Mouse (Mus musculus): ENCODE data around the gene Il3. TPM values are rescaled to one million over a fixed set of nuclear protein-coding genes. Genes with fewer than 3 reads are reported as not detected.
A peak's percentile ranks its signal among the peaks of the same experiment; 100 is the strongest.

The Il3 gene
- polyA plus RNA-seq, 1 experiment: not detected

DNA sequence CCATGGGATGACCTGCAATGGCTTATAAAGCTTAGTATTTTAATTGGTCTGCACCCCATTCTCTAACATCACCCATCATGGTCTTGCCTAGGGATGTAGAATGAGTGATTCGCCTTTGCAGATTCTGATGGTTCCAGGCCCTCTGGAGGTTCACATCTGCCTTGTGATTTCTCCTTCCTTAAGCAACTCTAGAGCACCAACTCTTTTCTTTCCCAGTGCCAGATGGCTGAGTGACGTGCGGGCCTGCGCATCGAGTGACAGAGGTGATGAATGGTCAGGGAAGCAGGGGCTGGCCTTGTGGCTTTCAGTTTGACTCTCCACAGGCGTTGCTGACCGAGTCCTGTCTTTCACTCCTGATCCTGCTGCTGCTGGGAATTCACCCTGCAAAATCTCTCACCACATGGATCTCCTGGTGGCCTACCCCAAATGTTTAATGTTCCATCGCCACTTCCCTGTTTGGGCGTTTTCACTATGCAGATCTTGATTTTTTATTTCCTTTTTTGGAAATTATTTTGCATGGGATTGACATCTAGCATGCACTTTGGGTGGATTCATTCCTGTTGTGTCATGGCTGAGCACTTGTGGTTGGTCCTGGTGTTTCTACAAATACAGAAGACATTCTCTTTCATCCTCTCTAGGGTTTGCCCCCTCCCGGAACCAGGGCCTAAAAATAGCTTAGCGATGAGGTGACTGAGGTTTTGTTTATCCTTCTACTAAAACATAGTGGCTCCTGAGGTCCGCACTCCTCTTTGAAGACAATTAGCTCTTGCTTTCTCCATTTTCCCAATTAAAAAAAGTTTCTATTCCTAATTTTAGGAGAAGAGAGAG lies 27.1 kb upstream of the Il3 start:
- no peak overlapping the region for H3K4me3 ChIP-seq (ENCODE audit: insufficient read depth, low read length)
- TF ChIP-seq POLR2A (IDR thresholded peaks at IDR 0.05; ENCODE audit: extremely low read depth, insufficient read depth, low read length) (no peak), CTCF (IDR thresholded peaks at IDR 0.05; ENCODE audit: extremely low read depth, insufficient read depth, low read length) (no peak)
- H3K4me1 ChIP-seq (ENCODE audit: control insufficient read depth, insufficient read depth, low read length): no peaks in the 10 kb centered on the region
- no peak overlapping the region for H3K27ac ChIP-seq (ENCODE audit: insufficient read depth, low read length)

- TF ChIP-seq POLR2A (IDR thresholded peaks at IDR 0.05; ENCODE audit: extremely low read depth, insufficient read depth, low read length) (no peak), CTCF (IDR thresholded peaks at IDR 0.05; ENCODE audit: extremely low read depth, insufficient read depth, low read length) (no peak)
- H3K4me3 ChIP-seq (ENCODE audit: insufficient read depth, low read length): no peak overlapping the region
- H3K4me1 ChIP-seq (ENCODE audit: control insufficient read depth, insufficient read depth, low read length): no peaks in the 10 kb centered on the region
Observed at GRCm38 (mm10) chr11:54292163-54292562, 25.1 kb upstream of the Il3 start.

GRCm38 (mm10) chr11:54287821-54288453 lies 20.9 kb upstream of the Il3 start:
- Histone ChIP-seq H3K27ac (ENCODE audit: insufficient read depth, low read length) (no peak overlapping the region), H3K4me1 (ENCODE audit: control insufficient read depth, insufficient read depth, low read length) (no peaks in the 10 kb centered on the region), H3K4me3 (ENCODE audit: insufficient read depth, low read length) (no peak overlapping the region)
- TF ChIP-seq POLR2A (IDR thresholded peaks at IDR 0.05; ENCODE audit: extremely low read depth, insufficient read depth, low read length): no peak
- TF ChIP-seq CTCF (IDR thresholded peaks at IDR 0.05; ENCODE audit: extremely low read depth, insufficient read depth, low read length): no peak

More at GRCm38 (mm10) chr11:54292163-54292562, 25.1 kb upstream of the Il3 start:
- H3K27ac ChIP-seq (ENCODE audit: insufficient read depth, low read length): no peak overlapping the region

DNA sequence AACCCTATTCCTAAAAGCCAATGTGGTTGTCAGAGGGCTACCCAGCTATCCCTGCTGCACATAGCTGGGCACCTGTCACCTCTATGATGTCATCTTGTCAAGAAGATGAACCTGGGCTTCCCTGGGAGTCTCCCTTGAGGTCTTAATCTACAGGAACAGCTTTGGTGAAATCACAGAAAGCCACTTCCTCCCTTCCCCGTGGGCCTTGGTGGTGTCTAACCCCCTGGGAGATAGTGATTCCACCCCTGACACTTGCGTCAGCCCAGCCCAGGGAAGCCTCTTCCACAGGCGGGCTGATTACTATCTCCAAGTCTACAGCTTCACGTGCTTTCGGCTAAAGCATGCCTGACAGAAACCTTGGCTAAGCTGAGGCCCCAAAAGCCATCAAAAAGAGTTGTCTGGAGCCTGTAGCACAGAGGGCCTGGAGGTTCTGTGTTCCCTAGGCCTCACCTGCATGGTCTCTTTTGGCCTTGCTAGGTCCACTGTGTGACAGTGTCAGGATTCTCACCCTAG lies 4.4 kb upstream of the Il3 start:
- TF ChIP-seq CTCF (IDR thresholded peaks at IDR 0.05; ENCODE audit: extremely low read depth, insufficient read depth, low read length) (no peak), POLR2A (IDR thresholded peaks at IDR 0.05; ENCODE audit: extremely low read depth, insufficient read depth, low read length) (no peak)
- Histone ChIP-seq H3K4me1 (ENCODE audit: control insufficient read depth, insufficient read depth, low read length) (no peaks in the 10 kb centered on the region), H3K4me3 (ENCODE audit: insufficient read depth, low read length) (no peak overlapping the region), H3K27ac (ENCODE audit: insufficient read depth, low read length) (no peak overlapping the region)

GRCm38 (mm10) chr11:54269191-54269896 lies 2.3 kb upstream of the Il3 start:
- Histone ChIP-seq H3K4me1 (ENCODE audit: control insufficient read depth, insufficient read depth, low read length) (no peaks in the 10 kb centered on the region), H3K27ac (ENCODE audit: insufficient read depth, low read length) (no peak overlapping the region), H3K4me3 (ENCODE audit: insufficient read depth, low read length) (no peak overlapping the region)
- TF ChIP-seq CTCF (IDR thresholded peaks at IDR 0.05; ENCODE audit: extremely low read depth, insufficient read depth, low read length): no peak
- no peak for TF ChIP-seq POLR2A (IDR thresholded peaks at IDR 0.05; ENCODE audit: extremely low read depth, insufficient read depth, low read length)

DNA sequence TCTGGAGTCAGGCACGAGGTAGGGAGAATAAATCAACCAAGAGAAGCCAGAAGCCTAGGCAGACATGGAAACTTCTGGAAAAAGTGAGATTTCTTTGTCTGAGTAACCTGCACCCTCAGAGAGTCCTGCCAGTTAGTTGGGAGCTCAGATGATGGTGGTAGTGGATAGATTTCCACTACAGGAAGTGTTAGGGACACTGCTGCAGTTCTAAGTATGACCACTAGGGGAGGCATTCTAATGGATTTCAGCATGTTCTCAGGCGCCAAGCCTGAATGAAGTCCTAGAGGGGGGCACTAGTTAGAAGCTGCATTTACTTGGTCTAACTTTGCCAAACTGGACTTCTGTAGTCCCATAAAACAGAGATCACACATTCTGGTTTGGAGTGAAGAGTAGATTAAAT lies 2.5 kb downstream of the Il3 start:
- H3K27ac ChIP-seq (ENCODE audit: insufficient read depth, low read length): no peak overlapping the region
- H3K4me3 ChIP-seq (ENCODE audit: insufficient read depth, low read length): no peak overlapping the region
- TF ChIP-seq CTCF (IDR thresholded peaks at IDR 0.05; ENCODE audit: extremely low read depth, insufficient read depth, low read length) (peak; percentile 74), POLR2A (IDR thresholded peaks at IDR 0.05; ENCODE audit: extremely low read depth, insufficient read depth, low read length) (no peak)
- no peaks in the 10 kb centered on the region for H3K4me1 ChIP-seq (ENCODE audit: control insufficient read depth, insufficient read depth, low read length)

DNA sequence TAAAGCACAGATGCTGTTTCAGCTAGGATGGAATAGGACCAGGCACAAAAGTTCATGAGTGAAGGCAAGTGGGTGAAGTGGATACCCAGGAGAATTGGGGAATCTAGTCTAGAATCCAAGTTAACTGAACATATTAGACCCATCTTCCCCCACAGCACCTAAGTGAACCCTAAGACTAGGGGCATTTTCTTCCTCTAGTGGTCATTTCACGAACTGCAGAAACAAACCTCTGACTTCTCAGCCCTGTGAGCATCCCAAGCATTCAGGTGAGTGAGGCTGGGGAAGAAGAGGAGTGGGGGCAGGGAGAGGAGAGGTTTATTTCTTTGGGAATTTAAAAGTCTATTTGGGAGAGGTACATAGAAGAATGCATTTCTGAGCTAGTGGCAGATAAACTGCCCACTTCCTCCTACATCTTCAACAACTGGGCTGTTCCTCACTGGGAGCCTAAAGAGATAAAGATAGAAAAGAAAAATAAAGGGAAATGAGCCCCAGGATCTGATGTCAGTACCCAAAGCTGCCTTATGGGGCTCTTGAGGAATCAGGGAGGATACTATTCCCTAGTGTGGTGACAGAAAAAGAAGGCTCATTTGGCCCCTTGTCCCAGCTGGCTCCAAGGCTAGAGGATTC lies 3.6 kb downstream of the Il3 start:
- TF ChIP-seq POLR2A (IDR thresholded peaks at IDR 0.05; ENCODE audit: extremely low read depth, insufficient read depth, low read length) (no peak), CTCF (IDR thresholded peaks at IDR 0.05; ENCODE audit: extremely low read depth, insufficient read depth, low read length) (0 out of 2 replicates have a peak, but pooled peaks have one; percentile 0)
- Histone ChIP-seq H3K4me1 (ENCODE audit: control insufficient read depth, insufficient read depth, low read length) (no peaks in the 10 kb centered on the region), H3K4me3 (ENCODE audit: insufficient read depth, low read length) (no peak overlapping the region), H3K27ac (ENCODE audit: insufficient read depth, low read length) (no peak overlapping the region)

- no peaks in the 10 kb centered on the region for H3K4me1 ChIP-seq (ENCODE audit: control insufficient read depth, insufficient read depth, low read length)
- no peak overlapping the region for H3K27ac ChIP-seq (ENCODE audit: insufficient read depth, low read length)
- no peak overlapping the region for H3K4me3 ChIP-seq (ENCODE audit: insufficient read depth, low read length)
- no peak for TF ChIP-seq POLR2A (IDR thresholded peaks at IDR 0.05; ENCODE audit: extremely low read depth, insufficient read depth, low read length)
- peak; percentile 86 for TF ChIP-seq CTCF (IDR thresholded peaks at IDR 0.05; ENCODE audit: extremely low read depth, insufficient read depth, low read length)
Observed at GRCm38 (mm10) chr11:54256624-54257376, 10.3 kb downstream of the Il3 start.
